Mouse (Mus musculus) left cerebral cortex, postnatal 4 days (tissue): Measurements from ENCODE around the gene Tcap. TPM values are rescaled to one million over a fixed set of nuclear protein-coding genes. Genes with fewer than 3 reads are reported as not detected.
"Not testable (repeated sequence)": the region's sequence is repeated elsewhere in the genome, so short reads cannot be mapped to it uniquely, and the experiment has no call there.

Experiments used
- DNase-seq: peaks from one replicate; pipeline ENCODE4 v3.0.0-alpha.2; 2022
- intact Hi-C: fragments of 180-260 bp; cut with DNase I; formaldehyde crosslinking; loops from one replicate; pipeline ENCODE4 v1.15.1; 2025
- total RNA-seq, 2 experiments: library from RNA; stranded (reverse); gene quantifications; 2 replicates each; pipeline ENCODE4 v1.2.3; 2021

Tcap gene
- total RNA-seq, 2 experiments from 2014 or later: 0.56 to 0.64 TPM

GRCm38 (mm10) chr11:98377787-98378186, 5.8 kb upstream of the Tcap start:
- DNase-seq: no peak
- intact Hi-C loops: no loop called here

- intact Hi-C loops: no loop called here
- no peak for DNase-seq
Measured at GRCm38 (mm10) chr11:98379379-98379778, 4.2 kb upstream of the Tcap start.

GRCm38 (mm10) chr11:98380106-98380505, 3.5 kb upstream of the Tcap start:
- intact Hi-C loops: no loop called here

GRCm38 (mm10) chr11:98381651-98382050, 2.0 kb upstream of the Tcap start:
- intact Hi-C loops: no loop called here
- DNase-seq: no peak

More at GRCm38 (mm10) chr11:98380106-98380505, 3.5 kb upstream of the Tcap start:
- peak; percentile 91 for DNase-seq

GRCm38 (mm10) chr11:98382405-98382804, 1.2 kb upstream of the Tcap start:
- intact Hi-C loops, DNase-seq: not testable (repeated sequence)

GRCm38 (mm10) chr11:98384216-98384615, 605 bp downstream of the Tcap start:
- intact Hi-C loops: no loop called here
- no peak for DNase-seq

GRCm38 (mm10) chr11:98384721-98385637, 1.4 kb downstream of the Tcap start:
- DNase-seq: peak; percentile 45

GRCm38 (mm10) chr11:98385638-98386585, 2.3 kb downstream of the Tcap start, which contains the start of gene Pnmt:
TSS of gene Pnmt (plus strand) at chr11:98386450.
- DNase-seq: no peak
- intact Hi-C loops: no loop called here

More at GRCm38 (mm10) chr11:98384721-98385637, 1.4 kb downstream of the Tcap start:
- intact Hi-C loops: no loop called here

GRCm38 (mm10) chr11:98386596-98386995, 3.0 kb downstream of the Tcap start:
- intact Hi-C loops: no loop called here
- DNase-seq: no peak

GRCm38 (mm10) chr11:98387056-98387577, 3.5 kb downstream of the Tcap start:
- intact Hi-C loops: no loop called here
- no peak for DNase-seq

GRCm38 (mm10) chr11:98388282-98388681, 4.7 kb downstream of the Tcap start:
- intact Hi-C loops: no loop called here
- DNase-seq: no peak

GRCm38 (mm10) chr11:98389221-98389780, 5.7 kb downstream of the Tcap start:
- DNase-seq: peak; percentile 52
- intact Hi-C loops: no loop called here

GRCm38 (mm10) chr11:98390141-98390540, 6.5 kb downstream of the Tcap start:
- intact Hi-C loops: no loop called here
- no peak for DNase-seq

GRCm38 (mm10) chr11:98392034-98392433, 8.4 kb downstream of the Tcap start:
- no peak for DNase-seq
- intact Hi-C loops: no loop called here

GRCm38 (mm10) chr11:98392645-98393044, 9.0 kb downstream of the Tcap start:
- intact Hi-C loops: no loop called here
- DNase-seq: no peak

- intact Hi-C loops: no loop called here
- DNase-seq: peak; percentile 34
Measured at GRCm38 (mm10) chr11:98393317-98393716, 9.7 kb downstream of the Tcap start.

GRCm38 (mm10) chr11:98394301-98394700, 10.7 kb downstream of the Tcap start:
- intact Hi-C loops: no loop called here
- no peak for DNase-seq

GRCm38 (mm10) chr11:98395041-98395440, 11.4 kb downstream of the Tcap start:
- no peak for DNase-seq
- intact Hi-C loops: no loop called here

- no peak for DNase-seq
- intact Hi-C loops: no loop called here
Measured at GRCm38 (mm10) chr11:98397946-98398345, 14.3 kb downstream of the Tcap start.

- peak; percentile 92 for DNase-seq
- intact Hi-C loops: no loop called here
Measured at GRCm38 (mm10) chr11:98400161-98400726, 16.6 kb downstream of the Tcap start, which contains the start of gene Pgap3. TSS of gene Pgap3 (minus strand) at chr11:98400490.
